Mouse (Mus musculus) kidney, adult 2 months (tissue): ENCODE results near the gene Xrcc5.

Experiments used
- CTCF ChIP-seq: fragments of 200-500 bp; conservative IDR thresholded peaks from 2 replicates; pipeline ENCODE4 v1.5.1; 2011; ENCODE audit warnings: low read depth, mild to moderate bottlenecking, control low read depth, low read length, moderate library complexity, mixed read lengths; ENCODE audit not compliant: insufficient read depth, insufficient read length
- POLR2A ChIP-seq: fragments of 200-500 bp; IDR thresholded peaks from one replicate; pipeline ENCODE4 v1.6.1; 2011; ENCODE audit warnings: low read depth, low read length, control low read depth

DNA sequence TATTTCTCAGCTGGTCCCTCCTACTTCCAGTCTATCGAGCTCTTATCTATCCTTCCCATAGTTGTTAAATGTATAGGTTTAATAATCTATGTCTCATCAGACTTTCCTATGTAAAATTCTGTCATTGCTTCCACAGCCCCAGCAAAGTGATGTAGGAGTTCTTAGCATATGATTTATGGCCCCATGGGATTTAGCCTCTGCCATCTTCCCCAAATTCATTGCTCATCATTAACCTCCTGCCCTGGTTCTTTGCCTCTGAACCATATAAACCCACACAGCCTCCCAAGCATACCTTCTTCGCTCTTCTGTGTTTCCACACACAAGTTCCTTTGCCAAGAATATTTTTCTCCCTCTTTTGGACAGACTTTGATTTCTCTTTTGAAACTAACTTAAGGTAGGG, 135.5 kb downstream of the Xrcc5 start:
- TF ChIP-seq POLR2A (no peak), CTCF (no peak)
